Mouse (Mus musculus) spleen, adult 2 months (tissue): ENCODE measurements around the gene Rcn3.

Source experiments
- CTCF ChIP-seq: fragments of 200-500 bp; IDR thresholded peaks from 2 replicates; pipeline ENCODE4 v1.5.1; 2011; ENCODE audit warnings: mild to moderate bottlenecking, inconsistent platforms; ENCODE audit not compliant: insufficient read depth, insufficient read length, insufficient replicate concordance; ENCODE audit errors: extremely low read depth
- POLR2A ChIP-seq: fragments of 200-500 bp; IDR thresholded peaks from 2 replicates; pipeline ENCODE4 v1.6.1; 2011; ENCODE audit warnings: low read depth, low read length, inconsistent platforms

DNA sequence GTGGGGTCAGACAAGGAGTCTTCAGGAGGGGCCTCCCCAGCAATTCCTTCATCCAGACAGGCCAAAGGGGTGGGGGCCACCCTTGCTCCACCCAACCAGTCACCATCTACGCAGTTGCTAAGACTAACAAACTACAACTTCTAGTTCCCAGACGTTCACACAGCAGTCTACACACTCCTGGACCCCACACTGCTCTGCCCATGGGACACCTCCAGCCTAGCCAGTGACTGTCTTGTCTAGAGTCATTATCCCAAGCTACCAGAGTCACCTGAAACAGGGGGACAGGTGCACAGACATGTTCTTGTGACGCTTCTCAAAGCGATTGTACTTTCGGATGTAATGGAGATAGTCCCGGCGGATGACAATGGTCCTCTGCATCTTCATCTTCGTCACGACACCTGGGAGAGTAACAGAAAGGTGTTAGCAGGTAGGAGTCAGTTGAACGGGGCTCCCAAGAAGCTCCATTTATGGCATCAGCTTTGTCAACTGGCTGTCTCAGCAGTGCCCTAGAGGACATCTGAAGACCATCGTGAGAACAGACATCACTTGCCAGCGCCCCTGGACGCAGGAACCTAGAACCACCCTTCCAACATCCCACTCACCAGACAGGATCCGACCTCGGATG lies 30.7 kb upstream of the Rcn3 start:
- TF ChIP-seq CTCF (no peak), POLR2A (no peak)
